Mouse (Mus musculus): ENCODE data around the gene Plac9a.
"Not testable (repeated sequence)": the region's sequence is repeated elsewhere in the genome, so short reads cannot be mapped to it uniquely, and the experiment has no call there.

The Plac9a gene

GRCm38 (mm10) chr14:25903000-25903399 is at the start of gene Plac9a:
Gene Plac9a, minus strand, starts transcription at chr14:25903100.
- DNase-seq (ENCODE audit: low spot score in 2 of 2), result not testable (repeated sequence)

- DNase-seq (ENCODE audit: low spot score in 2 of 2), result not testable (repeated sequence)
These were observed 35.1 kb upstream of the Plac9a start, which contains the start of gene Cphx1 for GRCm38 (mm10) chr14:25938004-25938403. Gene Cphx1, plus strand, starts transcription at chr14:25938304.

- DNase-seq (ENCODE audit: low spot score in 2 of 2), result not testable (repeated sequence)
These were observed 34.1 kb upstream of the Plac9a start for GRCm38 (mm10) chr14:25936867-25937630.

- DNase-seq (ENCODE audit: low spot score in 2 of 2), result not testable (repeated sequence)
These were observed 24.6 kb upstream of the Plac9a start, which contains the start of gene Tmem254a for GRCm38 (mm10) chr14:25927562-25927881. Gene Tmem254a, minus strand, starts transcription at chr14:25927672.

- not testable (repeated sequence) for DNase-seq (ENCODE audit: low spot score in 2 of 2)
These were observed 24.1 kb upstream of the Plac9a start for GRCm38 (mm10) chr14:25926814-25927561.

- not testable (repeated sequence) for DNase-seq (ENCODE audit: low spot score in 2 of 2)
These were observed 15.7 kb upstream of the Plac9a start for GRCm38 (mm10) chr14:25918427-25919170.

- not testable (repeated sequence) for DNase-seq (ENCODE audit: low spot score in 2 of 2)
These were observed 6.1 kb upstream of the Plac9a start for GRCm38 (mm10) chr14:25908976-25909375.

- DNase-seq (ENCODE audit: low spot score in 2 of 2), result not testable (repeated sequence)
These were observed 4.4 kb upstream of the Plac9a start for GRCm38 (mm10) chr14:25907272-25907671.

- DNase-seq (ENCODE audit: low spot score in 2 of 2), result not testable (repeated sequence)
These were observed 2.3 kb upstream of the Plac9a start for GRCm38 (mm10) chr14:25905243-25905642.

- not testable (repeated sequence) for DNase-seq (ENCODE audit: low spot score in 2 of 2)
These were observed 7.2 kb downstream of the Plac9a start for GRCm38 (mm10) chr14:25895686-25896085.

- DNase-seq (ENCODE audit: low spot score in 2 of 2), result not testable (repeated sequence)
These were observed 8.3 kb downstream of the Plac9a start for GRCm38 (mm10) chr14:25894566-25894965.

GRCm38 (mm10) chr14:25885886-25886285 is 17.0 kb downstream of the Plac9a start:
- DNase-seq (ENCODE audit: low spot score in 2 of 2), result not testable (repeated sequence)

GRCm38 (mm10) chr14:25881769-25882168 is 21.1 kb downstream of the Plac9a start:
- not testable (repeated sequence) for DNase-seq (ENCODE audit: low spot score in 2 of 2)

- DNase-seq (ENCODE audit: low spot score in 2 of 2), result not testable (repeated sequence)
These were observed 26.3 kb downstream of the Plac9a start for GRCm38 (mm10) chr14:25876640-25877039.

GRCm38 (mm10) chr14:25872461-25873415 is 30.2 kb downstream of the Plac9a start:
- DNase-seq (ENCODE audit: low spot score in 2 of 2), result no peak

- no peak for DNase-seq (ENCODE audit: low spot score in 2 of 2)
These were observed 33.6 kb downstream of the Plac9a start for GRCm38 (mm10) chr14:25869135-25869878.

GRCm38 (mm10) chr14:25868706-25869105 is 34.2 kb downstream of the Plac9a start:
- DNase-seq (ENCODE audit: low spot score in 2 of 2), result no peak

- no peak for DNase-seq (ENCODE audit: low spot score in 2 of 2)
These were observed 35.1 kb downstream of the Plac9a start for GRCm38 (mm10) chr14:25867834-25868233.

- DNase-seq (ENCODE audit: low spot score in 2 of 2), result peak in 1 of 2 experiments; percentile 63
These were observed 36.1 kb downstream of the Plac9a start for GRCm38 (mm10) chr14:25866832-25867231.

- no peak for DNase-seq (ENCODE audit: low spot score in 2 of 2)
These were observed 36.5 kb downstream of the Plac9a start for GRCm38 (mm10) chr14:25866384-25866783.
